Mouse (Mus musculus): ENCODE measurements around the gene Nebl.

GRCm38 (mm10) chr2:17730957-17731830, at the start of gene Nebl:
- TF ChIP-seq CTCF (IDR thresholded peaks at IDR 0.05; ENCODE audit: low read depth) (no peak), EP300 (IDR thresholded peaks at IDR 0.05; ENCODE audit: low read depth) (no peak)

Data from liver, postnatal 0 days (tissue).